Mouse (Mus musculus) forebrain, embryonic 11.5 days (tissue): ENCODE results near the gene Rgs6. TPM values are rescaled to one million over a fixed set of nuclear protein-coding genes. Genes with fewer than 3 reads are reported as not detected.

ENCODE experiments used
- ATAC-seq: fragments of 200-750 bp; cut with Nextera tagmentation; replicated peaks from 2 replicates; pipeline ENCODE4 v1.8.0; 2017; ENCODE audit warnings: moderate TSS enrichment; ENCODE audit not compliant: low FRiP score
- DNase-seq: peaks from one replicate; pipeline ENCODE4 v3.0.0-alpha.2; 2017; ENCODE audit warnings: low spot score
- H3K27ac ChIP-seq: fragments of 300-500 bp; sonication (generic); 2 replicates; pipeline ENCODE4 v1.5.1; 2014; ENCODE audit warnings: low read depth, low read length
- H3K27me3 ChIP-seq: fragments of 300-500 bp; sonication (generic); 2 replicates; pipeline ENCODE4 v1.6.1; 2014; ENCODE audit warnings: mild to moderate bottlenecking, low read length, mixed read lengths; ENCODE audit not compliant: control insufficient read depth, insufficient read depth
- H3K36me3 ChIP-seq: fragments of 300-500 bp; sonication (generic); 2 replicates; pipeline ENCODE4 v1.6.1; 2014; ENCODE audit warnings: mild to moderate bottlenecking, low read length, moderate library complexity, mixed read lengths; ENCODE audit not compliant: control insufficient read depth, insufficient read depth
- H3K4me1 ChIP-seq: fragments of 300-500 bp; sonication (generic); replicated peaks from 2 replicates; pipeline ENCODE4 v1.6.1; 2014; ENCODE audit warnings: low read length, mixed read lengths; ENCODE audit not compliant: control insufficient read depth, insufficient read depth
- H3K4me2 ChIP-seq: fragments of 300-500 bp; sonication (generic); 2 replicates; pipeline ENCODE4 v1.6.1; 2014; ENCODE audit warnings: low read depth, mild to moderate bottlenecking, low read length, moderate library complexity, mixed read lengths; ENCODE audit not compliant: severe bottlenecking
- H3K4me3 ChIP-seq: fragments of 300-500 bp; sonication (generic); 2 replicates; pipeline ENCODE4 v1.5.1; 2014; ENCODE audit warnings: low read depth, low read length
- H3K9ac ChIP-seq: fragments of 300-500 bp; sonication (generic); 2 replicates; pipeline ENCODE4 v1.6.1; 2014; ENCODE audit warnings: low read length
- H3K9me3 ChIP-seq: fragments of 300-500 bp; sonication (generic); 2 replicates; pipeline ENCODE4 v1.6.1; 2016; ENCODE audit warnings: low read length, mixed read lengths; ENCODE audit not compliant: control insufficient read depth
- WGBS: fragments of 180-500 bp; shearing (Covaris S2); extraction: QIAGEN DNeasy Blood & Tissue Kit; methylation state at CpG from one replicate; pipeline ENCODE4 v1.1.7; 2014; 5-methylcytosine and 5-hydroxymethylcytosine counted together
- polyA plus RNA-seq: library from polyadenylated mRNA; unstranded; fragments of >200 nt; fragmentation: Nextera tagmentation; extraction: Ambion mirVana; gene quantifications from 2 replicates; pipeline ENCODE4 v1.2.1, GENCODE M21; 2014

Gene Rgs6
- polyA plus RNA-seq, 1 experiment from 2014 or later = 0.72 TPM

DNA sequence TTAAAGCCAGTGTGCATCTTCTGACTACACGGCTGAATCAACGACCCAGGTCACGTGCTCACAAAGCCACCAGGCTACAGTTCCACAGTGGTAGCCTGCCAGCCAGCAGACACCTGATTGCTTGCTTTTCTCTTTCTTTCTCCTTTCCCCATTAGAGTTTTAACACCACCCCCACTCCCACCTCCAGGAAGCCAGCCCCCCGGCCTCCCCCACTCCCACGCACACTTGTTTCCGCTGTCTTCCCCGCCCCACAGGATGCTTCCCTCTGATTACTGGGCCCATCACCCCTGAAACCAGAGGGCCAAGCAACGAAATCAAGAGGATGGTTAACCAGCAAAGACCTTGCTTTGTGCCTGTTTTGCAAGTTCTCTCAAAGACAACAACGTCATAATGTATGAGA lies 373.0 kb downstream of the Rgs6 start:
- WGBS = 84% methylated on average over 9 of the region's 9 CpGs

DNA sequence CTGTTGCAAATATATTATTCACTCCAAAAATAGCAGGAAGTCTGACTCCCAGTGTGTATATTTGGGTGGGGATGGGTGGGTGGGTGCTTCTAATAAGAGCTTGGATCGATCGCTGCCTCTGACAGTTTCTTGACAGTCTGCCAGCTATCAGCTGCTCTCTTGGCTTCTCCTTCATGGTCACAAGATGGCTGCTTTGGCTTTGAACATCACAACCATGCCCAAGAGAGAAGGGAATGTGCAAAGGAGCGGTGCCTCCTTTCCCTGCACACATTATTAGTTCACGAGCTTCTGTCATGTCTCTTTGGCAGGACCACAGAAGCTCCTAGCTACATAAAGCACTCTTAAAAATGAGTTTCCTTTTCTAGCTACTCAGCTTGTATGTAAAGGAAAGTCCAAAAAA lies 373.8 kb downstream of the Rgs6 start:
- Histone ChIP-seq H3K9ac (no peak overlapping the region), H3K4me2 (no peak overlapping the region), H3K27me3 (no peaks in the 10 kb centered on the region), H3K27ac (no peak overlapping the region), H3K4me3 (no peak overlapping the region), H3K9me3 (no peaks in the 10 kb centered on the region), H3K4me1 (no peaks in the 10 kb centered on the region), H3K36me3 (no peaks in the 10 kb centered on the region)
- ATAC-seq = no peak
- no peak for DNase-seq
- WGBS = 91% methylated on average over 4 of the region's 4 CpGs

More for the DNA sequence above, 373.0 kb downstream of the Rgs6 start:
- no peak overlapping the region for H3K4me2 ChIP-seq
- DNase-seq = no peak
- no peak for ATAC-seq
- no peaks in the 10 kb centered on the region for H3K9me3 ChIP-seq
- H3K27me3 ChIP-seq = no peaks in the 10 kb centered on the region
- no peak overlapping the region for H3K27ac ChIP-seq
- H3K36me3 ChIP-seq = no peaks in the 10 kb centered on the region
- no peak overlapping the region for H3K4me3 ChIP-seq
- H3K9ac ChIP-seq = no peak overlapping the region
- no peaks in the 10 kb centered on the region for H3K4me1 ChIP-seq

GRCm38 (mm10) chr12:82970521-82971105 lies 382.5 kb downstream of the Rgs6 start:
- H3K27ac ChIP-seq = no peak overlapping the region
- no peaks in the 10 kb centered on the region for H3K4me1 ChIP-seq
- 63% methylated on average over 4 of the region's 4 CpGs for WGBS
- ATAC-seq (no peak), DNase-seq (no peak)
- no peaks in the 10 kb centered on the region for H3K9me3 ChIP-seq
- no peak overlapping the region for H3K4me3 ChIP-seq
- H3K4me2 ChIP-seq = no peak overlapping the region
- H3K27me3 ChIP-seq = no peaks in the 10 kb centered on the region
- H3K9ac ChIP-seq = no peak overlapping the region
- no peaks in the 10 kb centered on the region for H3K36me3 ChIP-seq

DNA sequence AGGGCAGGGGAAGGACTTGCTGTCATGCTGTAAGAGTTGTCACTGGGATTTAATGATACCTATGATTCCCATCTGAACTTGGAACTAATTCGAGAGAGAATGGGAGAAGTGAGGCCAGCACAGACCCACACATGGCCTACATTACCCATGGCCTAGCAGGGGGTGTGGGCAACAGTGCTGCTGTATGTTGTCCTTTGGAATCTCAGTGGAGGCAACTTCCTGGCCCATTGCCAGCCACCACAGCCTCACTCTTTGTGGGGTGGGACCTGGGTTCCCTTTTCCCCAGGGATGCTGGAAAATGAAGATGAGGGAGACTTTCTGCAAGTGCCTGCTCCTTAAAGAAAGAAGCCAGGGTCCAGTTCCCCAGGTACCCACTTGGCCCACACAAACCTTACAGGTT lies 383.1 kb downstream of the Rgs6 start:
- ATAC-seq = no peak

DNA sequence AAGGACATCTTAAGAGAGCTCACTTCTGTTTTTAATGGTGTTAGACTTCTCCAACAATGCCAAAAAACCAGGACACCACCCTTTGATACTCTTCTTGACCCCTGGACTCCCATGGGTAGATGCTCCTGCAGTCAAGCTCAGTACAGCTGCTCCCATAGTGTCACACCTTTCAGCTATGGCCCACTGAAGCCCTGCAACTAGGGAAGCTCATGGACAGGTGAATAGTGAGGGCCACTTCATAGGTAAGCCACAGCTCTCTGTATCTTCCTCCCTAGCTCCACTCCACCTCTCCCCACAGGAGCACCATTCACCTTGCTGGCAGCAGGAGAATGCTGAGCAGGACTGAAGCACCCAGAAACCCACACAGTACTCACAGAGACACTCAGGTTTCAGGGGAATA lies 384.6 kb downstream of the Rgs6 start:
- DNase-seq = no peak
- no peak for ATAC-seq
- Histone ChIP-seq H3K4me1 (no peaks in the 10 kb centered on the region), H3K27ac (no peak overlapping the region), H3K27me3 (no peaks in the 10 kb centered on the region), H3K36me3 (no peaks in the 10 kb centered on the region), H3K9me3 (no peaks in the 10 kb centered on the region), H3K4me3 (no peak overlapping the region), H3K4me2 (no peak overlapping the region), H3K9ac (no peak overlapping the region)

More for the DNA sequence above, 383.1 kb downstream of the Rgs6 start:
- no peak for DNase-seq
- Histone ChIP-seq H3K9ac (no peak overlapping the region), H3K9me3 (no peaks in the 10 kb centered on the region), H3K27me3 (no peaks in the 10 kb centered on the region), H3K4me3 (no peak overlapping the region), H3K36me3 (no peaks in the 10 kb centered on the region), H3K27ac (no peak overlapping the region), H3K4me2 (no peak overlapping the region), H3K4me1 (no peaks in the 10 kb centered on the region)
- WGBS = 73% methylated on average over 1 of the region's 1 CpGs

GRCm38 (mm10) chr12:82973771-82974170 lies 385.7 kb downstream of the Rgs6 start:
- 82% methylated on average over 3 of the region's 3 CpGs for WGBS
- no peak for ATAC-seq
- H3K36me3 ChIP-seq = no peaks in the 10 kb centered on the region
- DNase-seq = no peak
- H3K4me3 ChIP-seq = no peak overlapping the region
- H3K9ac ChIP-seq = no peak overlapping the region
- H3K27ac ChIP-seq = no peak overlapping the region
- no peak overlapping the region for H3K4me2 ChIP-seq
- H3K9me3 ChIP-seq = no peaks in the 10 kb centered on the region
- H3K4me1 ChIP-seq = no peaks in the 10 kb centered on the region
- no peaks in the 10 kb centered on the region for H3K27me3 ChIP-seq

GRCm38 (mm10) chr12:82978275-82978674 lies 390.2 kb downstream of the Rgs6 start:
- Histone ChIP-seq H3K4me2 (no peak overlapping the region), H3K4me3 (no peak overlapping the region), H3K9ac (no peak overlapping the region), H3K4me1 (no peaks in the 10 kb centered on the region), H3K27me3 (no peaks in the 10 kb centered on the region), H3K27ac (no peak overlapping the region), H3K9me3 (no peaks in the 10 kb centered on the region), H3K36me3 (no peaks in the 10 kb centered on the region)
- no peak for ATAC-seq
- WGBS = 84% methylated on average over 3 of the region's 3 CpGs
- DNase-seq = no peak

- DNase-seq = no peak
- H3K36me3 ChIP-seq = no peaks in the 10 kb centered on the region
- WGBS = 88% methylated on average over 4 of the region's 4 CpGs
These were observed 394.6 kb downstream of the Rgs6 start for GRCm38 (mm10) chr12:82982716-82983115.

DNA sequence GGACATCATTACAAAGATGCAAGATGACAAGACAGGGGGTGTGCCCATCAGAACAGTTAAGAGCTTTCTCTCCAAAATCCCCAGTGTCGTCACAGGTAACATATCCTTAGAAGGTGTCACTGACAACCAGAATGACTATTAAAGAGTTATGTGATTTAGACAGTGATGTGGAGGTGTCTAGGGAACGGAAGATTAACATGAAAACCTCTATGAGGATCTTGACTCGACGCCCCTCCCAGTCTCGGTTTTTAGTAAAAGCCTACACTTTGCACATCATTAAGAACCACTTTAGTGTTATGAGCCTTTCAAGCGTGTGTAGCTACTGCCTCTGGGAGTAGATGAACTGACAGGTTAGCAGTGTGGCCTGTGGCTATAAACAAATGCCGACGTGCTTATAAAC lies 397.2 kb downstream of the Rgs6 start:
- Histone ChIP-seq H3K36me3 (no peaks in the 10 kb centered on the region), H3K4me1 (no peaks in the 10 kb centered on the region), H3K9ac (no peak overlapping the region), H3K4me2 (no peak overlapping the region), H3K9me3 (no peaks in the 10 kb centered on the region), H3K27me3 (no peaks in the 10 kb centered on the region), H3K27ac (no peak overlapping the region), H3K4me3 (no peak overlapping the region)
- DNase-seq = no peak
- WGBS = 87% methylated on average over 8 of the region's 8 CpGs
- ATAC-seq = no peak

More at GRCm38 (mm10) chr12:82982716-82983115, 394.6 kb downstream of the Rgs6 start:
- Histone ChIP-seq H3K4me1 (no peaks in the 10 kb centered on the region), H3K27me3 (no peaks in the 10 kb centered on the region), H3K4me2 (no peak overlapping the region), H3K9me3 (no peaks in the 10 kb centered on the region), H3K9ac (no peak overlapping the region), H3K4me3 (no peak overlapping the region), H3K27ac (no peak overlapping the region)
- no peak for ATAC-seq
